Mouse (Mus musculus) limb, embryonic 10.5 days (tissue): ENCODE results near the gene Ttc7b. TPM values are rescaled to one million over a fixed set of nuclear protein-coding genes. Genes with fewer than 3 reads are reported as not detected.

Experiments
- DNase-seq: peaks from one replicate; pipeline ENCODE4 v3.0.0-alpha.2; 2017; ENCODE audit warnings: low spot score
- H3K27ac ChIP-seq: fragments of 300-500 bp; sonication (generic); 2 replicates; pipeline ENCODE4 v1.5.1; 2016; ENCODE audit warnings: mild to moderate bottlenecking
- H3K27me3 ChIP-seq: fragments of 300-500 bp; sonication (generic); 2 replicates; pipeline ENCODE4 v1.6.1; 2016; ENCODE audit warnings: low read depth, mild to moderate bottlenecking; ENCODE audit not compliant: poor library complexity, severe bottlenecking
- H3K36me3 ChIP-seq: fragments of 300-500 bp; sonication (generic); 2 replicates; pipeline ENCODE4 v1.6.1; 2016; ENCODE audit warnings: mild to moderate bottlenecking, moderate library complexity
- H3K4me1 ChIP-seq: fragments of 300-500 bp; sonication (generic); 2 replicates; pipeline ENCODE4 v1.6.1; 2016
- H3K4me3 ChIP-seq: fragments of 300-500 bp; sonication (generic); 2 replicates; pipeline ENCODE4 v1.5.1; 2016; ENCODE audit warnings: mild to moderate bottlenecking, moderate library complexity
- H3K9me3 ChIP-seq: fragments of 300-500 bp; sonication (generic); replicated peaks from 2 replicates; pipeline ENCODE4 v1.6.1; 2016; ENCODE audit warnings: mild to moderate bottlenecking
- WGBS: fragments of 180-500 bp; shearing (Covaris S2); methylation state at CpG from one replicate; pipeline ENCODE4 v1.1.7; 2016; 5-methylcytosine and 5-hydroxymethylcytosine counted together
- polyA plus RNA-seq: library from polyadenylated mRNA; unstranded; fragments of >200 nt; fragmentation: Nextera tagmentation; extraction: Ambion mirVana; gene quantifications from 2 replicates; pipeline ENCODE4 v1.2.1, GENCODE M21; 2016

Gene Ttc7b
- polyA plus RNA-seq, 1 experiment from 2014 or later: 4.3 TPM

- peaks cover 33% of the 10 kb centered on the region for H3K4me1 ChIP-seq
- 78% methylated on average over 5 of the region's 5 CpGs for WGBS
Measured at GRCm38 (mm10) chr12:100288018-100288417, 232.6 kb downstream of the Ttc7b start.

GRCm38 (mm10) chr12:100287565-100287964, 233.1 kb downstream of the Ttc7b start:
- WGBS: 98% methylated on average over 2 of the region's 2 CpGs
- H3K4me1 ChIP-seq: peaks cover 37% of the 10 kb centered on the region

More at GRCm38 (mm10) chr12:100288018-100288417, 232.6 kb downstream of the Ttc7b start:
- DNase-seq: no peak
- no peak overlapping the region for H3K4me3 ChIP-seq
- no peaks in the 10 kb centered on the region for H3K27me3 ChIP-seq
- no peak overlapping the region for H3K27ac ChIP-seq
- no peaks in the 10 kb centered on the region for H3K9me3 ChIP-seq
- H3K36me3 ChIP-seq: no peaks in the 10 kb centered on the region

GRCm38 (mm10) chr12:100283283-100283682, 237.3 kb downstream of the Ttc7b start:
- H3K4me3 ChIP-seq: no peak overlapping the region
- 41% methylated on average over 1 of the region's 1 CpGs for WGBS
- no peak overlapping the region for H3K27ac ChIP-seq
- no peaks in the 10 kb centered on the region for H3K36me3 ChIP-seq
- H3K9me3 ChIP-seq: no peaks in the 10 kb centered on the region
- DNase-seq: no peak
- H3K4me1 ChIP-seq: peaks cover 27% of the 10 kb centered on the region
- no peaks in the 10 kb centered on the region for H3K27me3 ChIP-seq

More at GRCm38 (mm10) chr12:100287565-100287964, 233.1 kb downstream of the Ttc7b start:
- Histone ChIP-seq H3K27me3 (no peaks in the 10 kb centered on the region), H3K4me3 (no peak overlapping the region), H3K9me3 (no peaks in the 10 kb centered on the region), H3K36me3 (no peaks in the 10 kb centered on the region), H3K27ac (no peak overlapping the region)
- DNase-seq: no peak

- DNase-seq: peak; percentile 36
- WGBS: 65% methylated on average over 8 of the region's 8 CpGs
- peak overlapping the region; percentile 74 for H3K27ac ChIP-seq
- H3K9me3 ChIP-seq: no peaks in the 10 kb centered on the region
- no peaks in the 10 kb centered on the region for H3K27me3 ChIP-seq
- H3K36me3 ChIP-seq: no peaks in the 10 kb centered on the region
- no peak overlapping the region for H3K4me3 ChIP-seq
- peaks cover 32% of the 10 kb centered on the region for H3K4me1 ChIP-seq
Measured at GRCm38 (mm10) chr12:100282025-100282885, 238.4 kb downstream of the Ttc7b start.

GRCm38 (mm10) chr12:100280972-100281794, 239.4 kb downstream of the Ttc7b start:
- H3K4me3 ChIP-seq: no peak overlapping the region
- WGBS: 71% methylated on average over 4 of the region's 4 CpGs
- H3K4me1 ChIP-seq: peaks cover 32% of the 10 kb centered on the region
- H3K27me3 ChIP-seq: no peaks in the 10 kb centered on the region
- DNase-seq: no peak
- H3K27ac ChIP-seq: peak overlapping the region; percentile 74
- no peaks in the 10 kb centered on the region for H3K9me3 ChIP-seq
- no peaks in the 10 kb centered on the region for H3K36me3 ChIP-seq

GRCm38 (mm10) chr12:100279898-100280297, 240.7 kb downstream of the Ttc7b start:
- H3K4me1 ChIP-seq: peaks cover 32% of the 10 kb centered on the region
- 75% methylated on average over 4 of the region's 4 CpGs for WGBS

GRCm38 (mm10) chr12:100278358-100278757, 242.3 kb downstream of the Ttc7b start:
- DNase-seq: no peak
- 62% methylated on average over 8 of the region's 8 CpGs for WGBS
- Histone ChIP-seq H3K27me3 (no peaks in the 10 kb centered on the region), H3K4me3 (no peak overlapping the region), H3K9me3 (no peaks in the 10 kb centered on the region), H3K36me3 (no peaks in the 10 kb centered on the region), H3K4me1 (peaks cover 32% of the 10 kb centered on the region), H3K27ac (peak overlapping the region; percentile 30; the same call in 1 of the 2 replicates)

More at GRCm38 (mm10) chr12:100279898-100280297, 240.7 kb downstream of the Ttc7b start:
- no peaks in the 10 kb centered on the region for H3K9me3 ChIP-seq
- no peak overlapping the region for H3K27ac ChIP-seq
- no peaks in the 10 kb centered on the region for H3K27me3 ChIP-seq
- no peak for DNase-seq
- H3K36me3 ChIP-seq: no peaks in the 10 kb centered on the region
- H3K4me3 ChIP-seq: no peak overlapping the region

- no peaks in the 10 kb centered on the region for H3K36me3 ChIP-seq
- 89% methylated on average over 3 of the region's 3 CpGs for WGBS
- H3K4me3 ChIP-seq: no peak overlapping the region
- H3K27ac ChIP-seq: no peak overlapping the region
- H3K27me3 ChIP-seq: no peaks in the 10 kb centered on the region
- no peak for DNase-seq
- no peaks in the 10 kb centered on the region for H3K9me3 ChIP-seq
- peaks cover 25% of the 10 kb centered on the region for H3K4me1 ChIP-seq
Measured at GRCm38 (mm10) chr12:100277534-100277905, 243.1 kb downstream of the Ttc7b start.

- Histone ChIP-seq H3K36me3 (no peaks in the 10 kb centered on the region), H3K4me1 (peaks cover 18% of the 10 kb centered on the region), H3K4me3 (no peak overlapping the region), H3K27ac (no peak overlapping the region), H3K27me3 (no peaks in the 10 kb centered on the region), H3K9me3 (no peaks in the 10 kb centered on the region)
- 82% methylated on average over 20 of the region's 20 CpGs for WGBS
- no peak for DNase-seq
Measured at GRCm38 (mm10) chr12:100276607-100277533, 243.8 kb downstream of the Ttc7b start.

- Histone ChIP-seq H3K4me3 (no peak overlapping the region), H3K9me3 (no peaks in the 10 kb centered on the region), H3K27me3 (no peaks in the 10 kb centered on the region), H3K27ac (no peak overlapping the region), H3K36me3 (no peaks in the 10 kb centered on the region), H3K4me1 (peaks cover 8% of the 10 kb centered on the region; the same call in 1 of the 2 replicates)
- no peak for DNase-seq
- WGBS: 95% methylated on average over 5 of the region's 5 CpGs
Measured at GRCm38 (mm10) chr12:100275850-100276249, 244.8 kb downstream of the Ttc7b start.

GRCm38 (mm10) chr12:100273033-100273432, 247.6 kb downstream of the Ttc7b start:
- 74% methylated on average over 2 of the region's 2 CpGs for WGBS

GRCm38 (mm10) chr12:100269967-100270662, 250.5 kb downstream of the Ttc7b start:
- no peaks in the 10 kb centered on the region for H3K27me3 ChIP-seq
- no peak overlapping the region for H3K4me3 ChIP-seq
- no peaks in the 10 kb centered on the region for H3K9me3 ChIP-seq
- DNase-seq: no peak
- WGBS: 86% methylated on average over 9 of the region's 9 CpGs
- H3K36me3 ChIP-seq: no peaks in the 10 kb centered on the region
- H3K4me1 ChIP-seq: no peaks in the 10 kb centered on the region
- H3K27ac ChIP-seq: no peak overlapping the region

More at GRCm38 (mm10) chr12:100273033-100273432, 247.6 kb downstream of the Ttc7b start:
- DNase-seq: no peak
- Histone ChIP-seq H3K27me3 (no peaks in the 10 kb centered on the region), H3K4me1 (peaks cover 3% of the 10 kb centered on the region; the same call in 1 of the 2 replicates), H3K4me3 (no peak overlapping the region), H3K9me3 (no peaks in the 10 kb centered on the region), H3K36me3 (no peaks in the 10 kb centered on the region), H3K27ac (no peak overlapping the region)
